17 mouse cellular contexts compared by ENCODE assay signal in genomic region chr5:10562321-10562720, GRCm38 (mm10).
DNase-seq lines count a peak whose midpoint lies in the region; ATAC-seq and TF ChIP-seq lines count a peak whose summit lies in the region.
"Had no signal": no experiment of that assay in that cellular context is flagged by ENCODE, and none has a peak within 500 bp of the region (broad histone marks: within the 10 kb centered on the region; RNA-seq: fewer than 3 reads in every experiment).

No protein-coding gene starts in this region.

- no peaks in the 10 kb centered on the region for H3K36me3 ChIP-seq in intestine, postnatal 0 days (ENCODE audit: control insufficient read depth, insufficient read depth)
- H3K36me3 ChIP-seq in forebrain, embryonic 16.5 days (ENCODE audit: control insufficient read depth, insufficient read depth) = no peaks in the 10 kb centered on the region
- H3K36me3 ChIP-seq: heart, embryonic 12.5 days; neural tube, embryonic 12.5 days had no signal

- H3K9ac ChIP-seq in intestine, postnatal 0 days (ENCODE audit: low read depth, low read length) = no peak overlapping the region
- H3K9ac ChIP-seq in forebrain, embryonic 16.5 days (replicated peaks; ENCODE audit: low read depth, low read length) = no peak overlapping the region
- H3K9ac ChIP-seq: heart, embryonic 12.5 days; neural tube, embryonic 12.5 days had no signal

- no peaks in the 10 kb centered on the region for H3K9me3 ChIP-seq in intestine, postnatal 0 days (ENCODE audit: control insufficient read depth)
- no peaks in the 10 kb centered on the region for H3K9me3 ChIP-seq in forebrain, embryonic 16.5 days (ENCODE audit: control insufficient read depth, low read length)
- H3K9me3 ChIP-seq: neural tube, embryonic 12.5 days had no signal

- H3K27ac ChIP-seq in intestine, postnatal 0 days (ENCODE audit: low read depth, low read length) = no peak overlapping the region
- H3K27ac ChIP-seq in forebrain, embryonic 16.5 days (ENCODE audit: low read length) = no peak overlapping the region
- H3K27ac ChIP-seq: neural tube, embryonic 12.5 days had no signal

- no peaks in the 10 kb centered on the region for H3K27me3 ChIP-seq in intestine, postnatal 0 days (replicated peaks; ENCODE audit: control insufficient read depth, insufficient read depth, low read length)
- H3K27me3 ChIP-seq in forebrain, embryonic 16.5 days (replicated peaks; ENCODE audit: control insufficient read depth, insufficient read depth, low read length) = no peaks in the 10 kb centered on the region
- H3K27me3 ChIP-seq: heart, embryonic 12.5 days; neural tube, embryonic 12.5 days had no signal

- DNase-seq in retina, adult 2 months (ENCODE audit: low read depth, low spot score) = peak; percentile 2
- DNase-seq in retina, postnatal 1 day = no peak
- peak; percentile 54 to 81 for DNase-seq in frontal cortex, postnatal 36 days (ENCODE audit: low spot score in 2 of 2)
- DNase-seq in left cerebral cortex, adult 9 months (ENCODE audit: low spot score in 2 of 2) = peak; percentile 75 to 77
- peak; percentile 97 for DNase-seq in telencephalon, adult 2 months (ENCODE audit: low read depth, low spot score)
- DNase-seq: adrenal gland, adult 2 months; cerebellum, adult 8-10 months; heart, postnatal 4 days; liver; lung, adult 18-20 months; midbrain, embryonic 14.5 days had no signal

- ATAC-seq in intestine, postnatal 0 days = no peak
- no peak for ATAC-seq in CD4-positive, CD25-positive, alpha-beta regulatory T cell, adult 4 months
- ATAC-seq in forebrain, embryonic 16.5 days = no peak

- H3K4me1 ChIP-seq in intestine, postnatal 0 days (replicated peaks; ENCODE audit: control insufficient read depth, insufficient read depth, low read length) = no peaks in the 10 kb centered on the region
- H3K4me1 ChIP-seq in forebrain, embryonic 16.5 days (replicated peaks; ENCODE audit: control insufficient read depth, insufficient read depth, low read length) = no peaks in the 10 kb centered on the region
- H3K4me1 ChIP-seq: heart, embryonic 12.5 days; neural tube, embryonic 12.5 days had no signal

- TF ChIP-seq CTCF in intestine, postnatal 0 days (IDR thresholded peaks at IDR 0.05; ENCODE audit: low read depth) = no peak

- 57% methylated on average over 5 of the region's 5 CpGs for WGBS in intestine, postnatal 0 days
- 41% methylated on average over 5 of the region's 5 CpGs for WGBS in forebrain, embryonic 16.5 days

- no peak overlapping the region for H3K4me3 ChIP-seq in intestine, postnatal 0 days (ENCODE audit: low read depth, low read length)
- H3K4me3 ChIP-seq in forebrain, embryonic 16.5 days (replicated peaks; ENCODE audit: low read length) = no peak overlapping the region
- H3K4me3 ChIP-seq: erythroblast, embryonic 14.5 days; heart, embryonic 12.5 days; neural tube, embryonic 12.5 days had no signal

- H3K4me2 ChIP-seq in intestine, postnatal 0 days (replicated peaks; ENCODE audit: low read depth) = no peak overlapping the region
- no peak overlapping the region for H3K4me2 ChIP-seq in forebrain, embryonic 16.5 days (ENCODE audit: low read length)
- H3K4me2 ChIP-seq: heart, embryonic 12.5 days; neural tube, embryonic 12.5 days had no signal
